Mouse (Mus musculus): Measurements from ENCODE around the gene Tmem132b. TPM values are rescaled to one million over a fixed set of nuclear protein-coding genes. Genes with fewer than 3 reads are reported as not detected.

The Tmem132b gene
- polyA plus RNA-seq, 1 experiment from 2014 or later = 8.1 TPM

DNA sequence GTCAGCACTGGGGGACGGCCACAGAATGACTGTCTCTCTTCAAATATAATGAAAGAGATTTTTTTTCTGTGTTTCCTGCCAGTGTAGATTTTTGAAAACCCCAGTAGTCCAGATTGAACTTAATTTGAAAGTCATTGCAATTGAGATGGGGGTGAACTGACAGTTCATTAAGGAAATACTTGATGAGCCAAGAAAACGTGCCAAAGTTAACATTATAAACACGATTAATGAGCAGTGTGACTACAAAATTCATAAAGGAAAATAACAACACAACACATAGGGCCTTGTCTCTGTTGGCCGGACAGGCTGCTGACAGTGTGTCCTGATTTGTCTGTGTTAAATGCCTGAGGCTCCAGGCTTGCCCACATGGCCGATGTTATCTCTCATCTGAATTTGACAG is 276.3 kb downstream of the Tmem132b start:
- ATAC-seq (replicated peaks) = no peak
- Histone ChIP-seq H3K36me3 (replicated peaks) (no peaks in the 10 kb centered on the region), H3K9me3 (no peaks in the 10 kb centered on the region), H3K27me3 (replicated peaks) (no peaks in the 10 kb centered on the region), H3K4me3 (no peak overlapping the region), H3K9ac (no peak overlapping the region), H3K4me2 (no peak overlapping the region), H3K4me1 (no peaks in the 10 kb centered on the region), H3K27ac (no peak overlapping the region)
- WGBS = 73% methylated on average over 5 of the region's 5 CpGs

DNA sequence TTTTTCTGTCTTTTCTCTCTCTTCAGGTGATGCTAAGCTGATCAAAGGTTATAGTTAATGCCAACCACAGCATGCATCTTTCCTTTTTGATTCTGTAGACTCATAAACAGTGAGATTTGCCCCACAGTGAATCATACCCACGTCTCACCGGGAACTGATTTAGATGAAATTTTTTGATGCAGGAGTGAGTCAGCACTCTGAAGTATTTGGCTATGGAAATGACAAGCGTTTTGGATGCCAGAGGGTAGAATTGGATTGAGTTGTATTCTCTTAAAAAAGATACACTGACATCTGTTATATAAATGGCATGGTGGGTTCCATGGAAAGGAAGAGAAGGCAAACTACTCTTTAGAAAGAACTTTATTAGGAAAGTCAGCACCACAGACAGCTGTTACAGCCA is 297.8 kb downstream of the Tmem132b start:
- H3K9ac ChIP-seq = no peak overlapping the region
- WGBS = 82% methylated on average over 3 of the region's 3 CpGs
- H3K4me2 ChIP-seq = no peak overlapping the region
- no peaks in the 10 kb centered on the region for H3K4me1 ChIP-seq
- H3K4me3 ChIP-seq = no peak overlapping the region
- no peaks in the 10 kb centered on the region for H3K27me3 ChIP-seq (replicated peaks)
- ATAC-seq (replicated peaks) = no peak
- H3K9me3 ChIP-seq = no peaks in the 10 kb centered on the region
- H3K36me3 ChIP-seq (replicated peaks) = no peaks in the 10 kb centered on the region
- H3K27ac ChIP-seq = no peak overlapping the region

DNA sequence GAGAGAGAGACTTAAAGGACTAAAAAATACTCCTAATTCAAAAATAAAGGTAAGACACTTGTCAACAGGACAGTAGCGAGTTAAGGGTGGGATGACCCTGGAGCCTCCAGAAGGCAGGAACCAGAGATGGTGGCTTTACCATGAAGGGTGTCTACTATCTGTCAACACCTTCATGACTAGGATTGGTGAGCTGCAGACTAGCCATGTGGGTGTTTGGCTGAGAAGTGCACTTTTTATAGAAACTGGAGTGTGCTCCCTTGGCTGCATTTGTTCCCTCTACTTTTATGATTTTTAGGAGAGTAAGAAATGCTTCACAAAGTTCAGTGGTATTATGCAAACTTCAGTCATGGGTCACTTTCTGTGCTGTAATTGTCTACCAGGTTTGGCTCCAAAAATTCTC is 304.3 kb downstream of the Tmem132b start:
- no peaks in the 10 kb centered on the region for H3K4me1 ChIP-seq
- no peak overlapping the region for H3K4me2 ChIP-seq
- H3K27me3 ChIP-seq (replicated peaks) = no peaks in the 10 kb centered on the region
- H3K27ac ChIP-seq = no peak overlapping the region
- 88% methylated on average over 1 of the region's 1 CpGs for WGBS
- H3K9ac ChIP-seq = no peak overlapping the region
- no peaks in the 10 kb centered on the region for H3K36me3 ChIP-seq (replicated peaks)
- H3K4me3 ChIP-seq = no peak overlapping the region
- H3K9me3 ChIP-seq = no peaks in the 10 kb centered on the region
- ATAC-seq (replicated peaks) = no peak

GRCm38 (mm10) chr5:125836761-125837160 is 305.2 kb downstream of the Tmem132b start:
- Histone ChIP-seq H3K36me3 (replicated peaks) (no peaks in the 10 kb centered on the region), H3K27me3 (replicated peaks) (no peaks in the 10 kb centered on the region), H3K4me1 (no peaks in the 10 kb centered on the region), H3K27ac (no peak overlapping the region), H3K4me2 (no peak overlapping the region), H3K4me3 (no peak overlapping the region), H3K9ac (no peak overlapping the region), H3K9me3 (no peaks in the 10 kb centered on the region)
- ATAC-seq (replicated peaks) = no peak
- WGBS = 75% methylated on average over 5 of the region's 5 CpGs

Other genes starting within 250 kb of the Tmem132b start
- 40.3 and 45.9 TPM in 2 replicates for gene Scarb1, start 190.7 kb upstream of the Tmem132b start, polyA plus RNA-seq (2015; fragmentation: Nextera tagmentation; extraction: Ambion mirVana)
- gene Gm10382, start 142.5 kb upstream of the Tmem132b start, polyA plus RNA-seq (2015; fragmentation: Nextera tagmentation; extraction: Ambion mirVana) = 0.74 and 0.86 TPM in 2 replicates
- 1,496 and 1,513 TPM in 2 replicates for gene Ubc, start 141.6 kb upstream of the Tmem132b start, polyA plus RNA-seq (2015; fragmentation: Nextera tagmentation; extraction: Ambion mirVana)
- 14.2 and 14.8 TPM in 2 replicates for gene Dhx37, start 97.7 kb upstream of the Tmem132b start, polyA plus RNA-seq (2015; fragmentation: Nextera tagmentation; extraction: Ambion mirVana)
- 36.4 and 37.9 TPM in 2 replicates for gene Bri3bp, start 90.2 kb upstream of the Tmem132b start, polyA plus RNA-seq (2015; fragmentation: Nextera tagmentation; extraction: Ambion mirVana)
- 95.9 and 96.0 TPM in 2 replicates for gene Aacs, start 56.0 kb upstream of the Tmem132b start, polyA plus RNA-seq (2015; fragmentation: Nextera tagmentation; extraction: Ambion mirVana)

Measured in midbrain, embryonic 15.5 days (tissue).